In genomic region chr11:45916196-45916595, GRCm38 (mm10) we compare ENCODE assay signal across 17 mouse cellular contexts.
"Had no signal": no experiment of that assay in that cellular context is flagged by ENCODE, and none has a peak within 500 bp of the region (broad histone marks: within the 10 kb centered on the region; RNA-seq: fewer than 3 reads in every experiment).

No protein-coding gene starts in this region.

- H3K4me2 ChIP-seq: liver, embryonic 13.5 days; liver, embryonic 15.5 days; lung, embryonic 15.5 days; midbrain, embryonic 12.5 days; stomach, embryonic 15.5 days had no signal

- H3K9me3 ChIP-seq: liver, embryonic 13.5 days; liver, embryonic 15.5 days; lung, embryonic 15.5 days; megakaryocyte, embryonic 14.5 days; midbrain, embryonic 12.5 days; stomach, embryonic 15.5 days had no signal

- H3K4me1 ChIP-seq: liver, embryonic 13.5 days; liver, embryonic 15.5 days; lung, embryonic 15.5 days; midbrain, embryonic 12.5 days had no signal

- H3K27ac ChIP-seq: liver, embryonic 13.5 days; liver, embryonic 15.5 days; lung, embryonic 15.5 days; macrophage; midbrain, embryonic 12.5 days; stomach, embryonic 15.5 days; stomach, postnatal 0 days had no signal

- DNase-seq: liver, embryonic 13.5 days; liver, postnatal 0 days; lung, adult 2 months; lung, postnatal 14 days; lung, postnatal 36 days; right cerebral cortex, postnatal 14 days; thymus, adult 2 months; thymus, postnatal 25 days; thymus, postnatal 4 days had no signal

- ATAC-seq: liver, postnatal 0 days; lung, postnatal 0 days had no signal

- H3K4me3 ChIP-seq: liver, embryonic 13.5 days; liver, embryonic 15.5 days; lung, embryonic 15.5 days; megakaryocyte, embryonic 14.5 days; midbrain, embryonic 12.5 days; stomach, embryonic 15.5 days had no signal

- H3K27me3 ChIP-seq: liver, embryonic 13.5 days; liver, embryonic 15.5 days; lung, embryonic 15.5 days; midbrain, embryonic 12.5 days; stomach, embryonic 15.5 days had no signal

- H3K9ac ChIP-seq: liver, embryonic 13.5 days; liver, embryonic 15.5 days; liver, postnatal 0 days; lung, embryonic 15.5 days; midbrain, embryonic 12.5 days; stomach, embryonic 15.5 days had no signal
